Mouse (Mus musculus): Measurements from ENCODE around the gene Spin2c.

DNA sequence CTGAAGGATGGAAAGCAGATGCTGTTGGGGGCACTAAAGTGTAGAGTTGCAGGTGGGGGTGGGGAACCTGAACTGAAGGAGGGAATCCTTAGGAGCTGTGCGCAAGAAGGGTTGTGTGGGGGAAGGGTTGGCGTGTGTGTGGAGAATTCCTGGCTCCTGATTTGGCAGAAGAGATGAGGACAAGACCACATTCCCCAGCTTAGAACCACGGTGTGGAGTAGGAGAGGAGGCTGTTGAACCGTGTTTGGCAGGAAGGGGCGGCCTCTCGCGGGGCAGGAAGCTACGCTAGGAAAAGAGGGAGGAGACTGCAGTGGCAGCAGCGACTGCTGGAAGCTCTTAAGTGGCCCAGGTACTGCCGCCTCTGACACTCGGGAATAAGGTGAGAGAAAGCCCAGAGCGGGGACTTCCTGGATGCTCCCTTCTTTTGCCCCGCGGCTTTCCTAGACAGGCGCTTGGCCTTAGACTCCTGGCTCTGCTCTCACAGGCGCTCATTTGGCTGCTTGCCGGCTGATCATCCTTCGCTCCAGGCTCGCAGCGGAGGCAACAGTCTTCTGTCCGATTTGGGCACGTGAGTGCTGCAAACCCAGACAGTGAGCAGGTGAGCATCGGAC, at the start of gene Spin2c:
- TF ChIP-seq GATA1 (IDR thresholded peaks at IDR 0.05; ENCODE audit: low read length) (no peak), TAL1 (IDR thresholded peaks at IDR 0.05; ENCODE audit: low read length) (no peak)

Measured in erythroblast, embryonic 14.5 days (primary cell).